Mouse (Mus musculus) heart, postnatal 0 days (tissue): ENCODE measurements around the gene Tmem59.

ENCODE experiments used
- CTCF ChIP-seq: IDR thresholded peaks from 2 replicates; pipeline ENCODE4 v1.5.1; 2016; ENCODE audit warnings: antibody characterized with exemption, control low read depth, low read depth
- EP300 ChIP-seq: IDR thresholded peaks from 2 replicates; pipeline ENCODE4 v1.6.1; 2016; ENCODE audit warnings: antibody characterized with exemption, low read depth

DNA sequence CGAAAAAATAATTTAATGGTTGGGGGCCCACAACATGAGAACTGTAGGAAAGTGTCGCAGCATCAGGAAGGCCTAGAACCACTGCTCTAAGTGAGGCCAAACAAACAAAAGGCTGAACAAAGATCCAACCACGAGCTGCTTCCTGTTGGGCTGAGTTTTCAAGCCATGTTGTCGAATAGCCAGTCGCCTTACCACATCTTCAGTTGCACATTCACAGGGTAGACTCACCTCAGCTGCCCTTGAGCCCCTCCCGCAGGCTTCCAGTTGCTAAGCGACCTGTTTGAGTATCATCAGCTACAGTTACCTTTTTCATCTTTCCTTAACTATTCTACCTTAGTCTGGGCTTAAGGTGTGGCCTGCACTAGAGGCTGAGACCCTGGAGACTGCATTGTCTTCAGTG is 24.8 kb downstream of the Tmem59 start:
- no peak for TF ChIP-seq CTCF
- no peak for TF ChIP-seq EP300
